Comparison of ENCODE assay signal across 8 mouse cellular contexts in genomic region chr2:152847815-152848302, GRCm38 (mm10). TPM values are rescaled to one million over a fixed set of nuclear protein-coding genes. Genes with fewer than 3 reads are reported as not detected.
A peak's percentile ranks its signal among the peaks of the same experiment; 100 is the strongest.
DNase-seq lines count a peak whose midpoint lies in the region; ATAC-seq and TF ChIP-seq lines count a peak whose summit lies in the region.

TSS of gene Tpx2 (plus strand) at chr2:152847964.

- peak within 1 kb of the TSS; percentile 93 for H3K4me3 ChIP-seq in forebrain, embryonic 10.5 days
- H3K4me3 ChIP-seq in heart, embryonic 15.5 days: peak within 1 kb of the TSS; percentile 97
- peak within 1 kb of the TSS; percentile 98 to 99 for H3K4me3 ChIP-seq in liver, embryonic 14.5 days (ENCODE audit: insufficient read depth in 1 of 2, low read depth in 2 of 2, low read length in 2 of 2)
- peak within 1 kb of the TSS; percentile 86 for H3K4me3 ChIP-seq in neural tube, embryonic 11.5 days (ENCODE audit: low read depth, low read length)
- peak within 1 kb of the TSS; percentile 79 for H3K4me3 ChIP-seq in stomach, postnatal 0 days (ENCODE audit: low read depth, low read length)

- peak; percentile 96 for ATAC-seq in heart, embryonic 15.5 days (replicated peaks; ENCODE audit: insufficient number of reproducible peaks, insufficient read depth, low FRiP score, low read depth)
- ATAC-seq in liver, embryonic 14.5 days (ENCODE audit: insufficient read depth): peak; percentile 98
- peak; percentile 98 for ATAC-seq in neural tube, embryonic 11.5 days (ENCODE audit: insufficient read depth, low FRiP score, low TSS enrichment)
- peak; percentile 99 for ATAC-seq in stomach, postnatal 0 days (ENCODE audit: low FRiP score, low TSS enrichment)

- TF ChIP-seq CTCF in liver, embryonic 14.5 days (IDR thresholded peaks at IDR 0.05; ENCODE audit: low read depth): peak; percentile 42; the same call in 1 of the 2 replicates
- TF ChIP-seq CTCF in stomach, postnatal 0 days (IDR thresholded peaks at IDR 0.05; ENCODE audit: low read depth): peak; percentile 57

- peak within 1 kb of the TSS; percentile 78 for H3K4me2 ChIP-seq in heart, embryonic 15.5 days
- H3K4me2 ChIP-seq in liver, embryonic 14.5 days (ENCODE audit: low read depth): peak within 1 kb of the TSS; percentile 95
- H3K4me2 ChIP-seq in neural tube, embryonic 11.5 days (ENCODE audit: low read depth): peak within 1 kb of the TSS; percentile 59
- H3K4me2 ChIP-seq in stomach, postnatal 0 days (replicated peaks; ENCODE audit: low read depth): peak within 1 kb of the TSS; percentile 77

- H3K4me1 ChIP-seq in forebrain, embryonic 10.5 days: peaks cover 25% of the 10 kb centered on the region
- H3K4me1 ChIP-seq in heart, embryonic 15.5 days (replicated peaks): peaks cover 18% of the 10 kb centered on the region
- H3K4me1 ChIP-seq in liver, embryonic 14.5 days (replicated peaks; ENCODE audit: control insufficient read depth in 2 of 2, insufficient read depth in 2 of 2, low read length in 1 of 2): peaks cover 12 to 14% of the 10 kb centered on the region in 2 experiments; a peak in 3 of 4 replicates
- H3K4me1 ChIP-seq in neural tube, embryonic 11.5 days (ENCODE audit: control insufficient read depth, insufficient read depth, low read length): peaks cover 12% of the 10 kb centered on the region; the same call in 1 of the 2 replicates
- H3K4me1 ChIP-seq in stomach, postnatal 0 days (replicated peaks; ENCODE audit: control insufficient read depth, insufficient read depth): no peaks in the 10 kb centered on the region

- no peaks in the 10 kb centered on the region for H3K27me3 ChIP-seq in forebrain, embryonic 10.5 days (ENCODE audit: poor library complexity, severe bottlenecking)
- H3K27me3 ChIP-seq in heart, embryonic 15.5 days: no peaks in the 10 kb centered on the region
- no peaks in the 10 kb centered on the region for H3K27me3 ChIP-seq in liver, embryonic 14.5 days (ENCODE audit: control insufficient read depth, insufficient read depth, low read length)
- no peaks in the 10 kb centered on the region for H3K27me3 ChIP-seq in neural tube, embryonic 11.5 days (ENCODE audit: control insufficient read depth, insufficient read depth, low read length)
- H3K27me3 ChIP-seq in stomach, postnatal 0 days (ENCODE audit: control insufficient read depth, insufficient read depth, low read length): no peaks in the 10 kb centered on the region

- H3K36me3 ChIP-seq in forebrain, embryonic 10.5 days (replicated peaks): peaks cover 36% of the 10 kb centered on the region
- peaks cover 3% of the 10 kb centered on the region; the same call in 1 of the 2 replicates for H3K36me3 ChIP-seq in heart, embryonic 15.5 days
- H3K36me3 ChIP-seq in liver, embryonic 14.5 days (replicated peaks; ENCODE audit: control insufficient read depth, insufficient read depth, low read depth): peaks cover 39% of the 10 kb centered on the region
- H3K36me3 ChIP-seq in neural tube, embryonic 11.5 days (ENCODE audit: control insufficient read depth, insufficient read depth, low read length): no peaks in the 10 kb centered on the region
- H3K36me3 ChIP-seq in stomach, postnatal 0 days (ENCODE audit: control insufficient read depth, insufficient read depth, low read length): no peaks in the 10 kb centered on the region

- no peaks in the 10 kb centered on the region for H3K9me3 ChIP-seq in forebrain, embryonic 10.5 days
- no peaks in the 10 kb centered on the region for H3K9me3 ChIP-seq in heart, embryonic 15.5 days (replicated peaks)
- H3K9me3 ChIP-seq in liver, embryonic 14.5 days (ENCODE audit: control insufficient read depth, low read length): no peaks in the 10 kb centered on the region
- H3K9me3 ChIP-seq in neural tube, embryonic 11.5 days (ENCODE audit: control insufficient read depth, low read length): no peaks in the 10 kb centered on the region
- H3K9me3 ChIP-seq in stomach, postnatal 0 days (ENCODE audit: control insufficient read depth, low read length): no peaks in the 10 kb centered on the region

- peak within 1 kb of the TSS; percentile 77 for H3K9ac ChIP-seq in heart, embryonic 15.5 days
- peak within 1 kb of the TSS; percentile 98 for H3K9ac ChIP-seq in liver, embryonic 14.5 days (replicated peaks)
- H3K9ac ChIP-seq in neural tube, embryonic 11.5 days (ENCODE audit: low read length): peak within 1 kb of the TSS; percentile 77
- H3K9ac ChIP-seq in stomach, postnatal 0 days (ENCODE audit: low read length): peak within 1 kb of the TSS; percentile 72

- WGBS in forebrain, embryonic 10.5 days: under 1% methylated on average over 34 of the region's 34 CpGs
- WGBS in heart, embryonic 15.5 days: under 1% methylated on average over 34 of the region's 34 CpGs
- under 1% methylated on average over 34 of the region's 34 CpGs for WGBS in liver, embryonic 14.5 days (ENCODE audit: insufficient replicate concordance)
- under 1% methylated on average over 34 of the region's 34 CpGs for WGBS in neural tube, embryonic 11.5 days
- WGBS in stomach, postnatal 0 days: under 1% methylated on average over 34 of the region's 34 CpGs

- DNase-seq in CD8-positive naive resting alpha-beta T cell, adult 2 months (ENCODE audit: low read depth in 2 of 2, low spot score in 2 of 2): peak; percentile 93 to 97
- DNase-seq in c-Kit-positive CD71-negative TER-119-negative erythroid progenitor cells, embryonic 14.5 days (ENCODE audit: low read depth): peak; percentile 99
- DNase-seq in forebrain, embryonic 10.5 days (ENCODE audit: extremely low spot score, low spot score): peak; percentile 100
- DNase-seq in kidney, postnatal 25 days: peak; percentile 98 to 99
- DNase-seq in liver, embryonic 14.5 days (ENCODE audit: low read depth in 3 of 3, low spot score in 3 of 3): peak; percentile 99 to 100 (median 100)
- DNase-seq in neural tube, embryonic 11.5 days (ENCODE audit: low spot score): peak; percentile 98
- DNase-seq in stomach, postnatal 0 days (ENCODE audit: low spot score): peak; percentile 98

- TF ChIP-seq EP300 in liver, embryonic 14.5 days (IDR thresholded peaks at IDR 0.05; ENCODE audit: low read depth): peak; percentile 44
- no peak for TF ChIP-seq EP300 in stomach, postnatal 0 days (optimal IDR thresholded peaks at IDR 0.05)

- peak within 1 kb of the TSS; percentile 95 for H3K27ac ChIP-seq in forebrain, embryonic 10.5 days
- H3K27ac ChIP-seq in heart, embryonic 15.5 days: peak within 1 kb of the TSS; percentile 82
- peak within 1 kb of the TSS; percentile 89 for H3K27ac ChIP-seq in liver, embryonic 14.5 days
- 0 out of 2 replicates have a peak within 1 kb of the TSS, but pooled peaks have one; percentile 68 for H3K27ac ChIP-seq in neural tube, embryonic 11.5 days (ENCODE audit: low read depth, low read length)
- peak within 1 kb of the TSS; percentile 59; the same call in 1 of the 2 replicates for H3K27ac ChIP-seq in stomach, postnatal 0 days (replicated peaks)

RNA-seq across cellular contexts. Expression of gene Tpx2, which starts in this region (rescaled TPM):
- 162 and 163 TPM in 2 replicates for polyA plus RNA-seq in forebrain, embryonic 10.5 days (2016; fragmentation: Nextera tagmentation; extraction: Ambion mirVana)
- polyA plus RNA-seq in heart, embryonic 15.5 days (2015; fragmentation: Nextera tagmentation; extraction: Ambion mirVana): 47.3 and 49.9 TPM in 2 replicates
- 25.1 and 47.1 TPM in 2 replicates for polyA plus RNA-seq in liver, embryonic 14.5 days (2012; rRNA removed)
- 80.9 and 82.6 TPM in 2 replicates for polyA plus RNA-seq in liver, embryonic 14.5 days (2014; fragmentation: Nextera tagmentation; extraction: Ambion mirVana)
- 141 and 147 TPM in 2 replicates for polyA plus RNA-seq in neural tube, embryonic 11.5 days (2014; fragmentation: Nextera tagmentation; extraction: Ambion mirVana)
- 14.0 and 17.7 TPM in 2 replicates for polyA plus RNA-seq in stomach, postnatal 0 days (2015; fragmentation: Nextera tagmentation; extraction: Ambion mirVana)

Comparison
In these comparisons a context has a peak if more than half of its experiments do, and no peak if none do; other contexts are left out.
1. Peak in every context shown above with its lines: DNase-seq, ATAC-seq, H3K4me3 ChIP-seq and H3K27ac ChIP-seq.